Mouse (Mus musculus): Measurements from ENCODE around the gene Ubac1.

The Ubac1 gene

GRCm38 (mm10) chr2:25975141-25975770 lies 46.3 kb downstream of the Ubac1 start:
- no peak for DNase-seq (ENCODE audit: low read depth)

GRCm38 (mm10) chr2:25970426-25970825 lies 51.1 kb downstream of the Ubac1 start:
- no peak for DNase-seq (ENCODE audit: low read depth)

- no peak for DNase-seq (ENCODE audit: low read depth)
These were observed 52.2 kb downstream of the Ubac1 start for GRCm38 (mm10) chr2:25969319-25969718.

- no peak for DNase-seq (ENCODE audit: low read depth)
These were observed 72.3 kb downstream of the Ubac1 start for GRCm38 (mm10) chr2:25949291-25949690.

Data from induced T-regulatory cell, adult 2 months (primary cell).